Mouse (Mus musculus) cerebellum, adult (tissue): ENCODE measurements at regions not wholly inside any gene's neighbourhood (a gene's known extent, or its start where the extent isn't known, plus 50 kb on each side); places are given as distances from the start of the nearest gene placed in this dataset.
"Not testable (repeated sequence)": the region's sequence is repeated elsewhere in the genome, so short reads cannot be mapped to it uniquely, and the experiment has no call there.

Experiments used
- ATAC-seq: cut with Nextera tagmentation; 2 replicates; pipeline ENCODE4 v1.9.2; 2017; ENCODE audit warnings: mild to moderate bottlenecking, moderate library complexity, mixed read lengths; ENCODE audit not compliant: insufficient number of reproducible peaks, low FRiP score, low TSS enrichment

GRCm38 (mm10) chr10:118599610-118600009, 158.8 kb downstream of the Ifng start:
- ATAC-seq: no peak

- ATAC-seq: no peak
These were observed 162.1 kb downstream of the Ifng start for GRCm38 (mm10) chr10:118602922-118603321.

DNA sequence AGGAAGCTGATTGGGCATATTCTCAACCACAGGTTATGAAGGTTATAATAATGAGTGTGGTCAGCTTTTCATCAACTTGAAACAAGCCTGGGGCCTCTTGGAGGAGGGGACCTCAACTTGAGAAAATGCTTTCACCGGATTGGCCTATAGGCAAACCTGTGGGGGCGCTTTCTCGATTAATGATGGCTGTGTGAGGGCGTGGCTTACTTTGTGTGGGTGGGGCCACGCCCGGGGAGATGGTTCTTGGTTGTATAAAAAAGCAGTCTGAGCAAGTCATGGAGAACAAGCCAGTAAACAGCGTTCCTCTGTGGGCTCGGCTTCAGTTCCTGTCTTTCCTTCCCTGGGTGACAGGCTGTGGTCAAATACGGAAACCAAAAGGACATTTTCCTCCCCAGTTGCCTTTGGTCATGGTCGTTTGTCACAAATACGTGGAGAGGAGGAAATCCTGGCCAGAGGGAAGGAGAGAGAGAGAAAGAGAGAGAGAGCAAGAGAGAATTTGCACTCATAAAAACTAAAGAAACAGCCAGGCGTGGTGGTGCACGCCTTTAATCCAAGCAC, 163.1 kb downstream of the Ifng start:
- no peak for ATAC-seq

GRCm38 (mm10) chr10:118605156-118605821, 164.4 kb downstream of the Ifng start:
- no peak for ATAC-seq

DNA sequence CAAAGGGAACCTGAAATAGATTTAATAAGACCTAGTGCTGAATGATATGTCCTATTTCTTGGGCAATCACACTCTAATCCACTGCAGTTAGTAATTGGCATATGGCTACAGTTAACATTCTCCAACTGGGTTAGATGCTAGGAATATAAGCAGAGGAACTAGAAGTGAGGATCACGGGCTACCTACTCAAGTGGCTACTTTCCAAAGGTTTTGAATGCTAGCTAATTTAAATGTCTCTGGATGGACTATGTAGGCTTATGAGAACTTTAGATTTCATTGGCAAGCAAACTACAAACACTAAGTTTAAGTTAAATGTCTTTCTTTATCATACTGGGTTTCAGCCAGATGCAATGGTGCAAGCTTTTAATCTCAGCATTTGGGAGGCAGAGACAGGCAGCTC, 166.6 kb downstream of the Ifng start:
- no peak for ATAC-seq

DNA sequence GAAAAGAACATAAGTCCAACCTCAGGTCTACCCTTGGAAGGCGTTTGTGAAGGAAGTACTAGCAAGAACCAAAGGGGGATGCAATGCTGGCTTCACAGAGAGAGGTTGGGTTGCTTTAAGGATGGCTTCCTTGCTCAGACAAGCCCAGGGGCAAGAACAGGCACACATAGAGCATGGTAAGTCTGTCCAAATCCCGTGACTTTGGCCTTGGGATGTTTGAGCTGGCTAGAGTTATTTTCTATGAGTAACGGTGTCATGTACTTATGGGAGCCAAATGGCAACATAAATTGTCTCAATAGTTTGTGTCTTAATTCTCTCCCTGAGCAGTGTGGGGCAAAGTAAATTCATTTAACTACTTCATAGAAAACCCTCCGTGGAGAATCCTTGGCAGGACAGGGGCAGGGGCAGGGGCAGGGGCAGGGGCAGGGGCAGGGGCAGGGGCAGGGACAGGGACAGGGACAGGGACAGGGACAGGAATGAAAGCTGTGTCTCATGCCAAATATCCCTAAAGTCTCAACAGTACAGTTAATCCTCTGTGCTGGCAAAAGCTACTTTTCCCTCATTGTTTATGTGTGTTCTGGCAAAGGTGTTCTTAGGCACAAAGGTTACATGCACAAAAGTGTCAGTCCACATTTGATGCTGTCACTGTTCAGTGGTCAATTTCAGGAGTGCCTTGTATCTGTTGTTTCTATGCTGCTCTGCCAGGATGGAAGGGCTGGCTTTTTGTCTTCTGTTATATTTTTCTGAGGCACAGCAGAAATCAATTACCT, 167.7 kb downstream of the Ifng start:
- ATAC-seq: no peak

DNA sequence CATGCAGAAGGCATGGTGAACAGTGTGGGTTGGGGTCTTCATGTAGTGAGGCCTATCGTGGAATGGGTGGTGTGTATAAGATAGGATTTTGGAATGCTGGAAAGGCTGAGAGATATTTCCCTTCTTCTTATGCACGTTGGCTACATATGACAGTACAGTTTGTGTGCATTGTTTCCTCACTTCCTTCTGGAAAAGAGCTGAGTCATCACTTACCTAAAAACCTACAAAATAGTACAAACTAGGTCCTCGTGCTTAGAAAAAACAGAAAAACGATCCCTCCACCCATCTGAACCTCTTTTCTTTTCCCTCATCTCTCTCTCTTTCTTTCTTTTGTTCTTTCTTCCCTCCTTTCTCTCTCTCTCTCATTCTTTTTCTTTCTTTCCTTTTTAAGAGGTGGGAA, 168.3 kb downstream of the Ifng start:
- ATAC-seq: no peak

DNA sequence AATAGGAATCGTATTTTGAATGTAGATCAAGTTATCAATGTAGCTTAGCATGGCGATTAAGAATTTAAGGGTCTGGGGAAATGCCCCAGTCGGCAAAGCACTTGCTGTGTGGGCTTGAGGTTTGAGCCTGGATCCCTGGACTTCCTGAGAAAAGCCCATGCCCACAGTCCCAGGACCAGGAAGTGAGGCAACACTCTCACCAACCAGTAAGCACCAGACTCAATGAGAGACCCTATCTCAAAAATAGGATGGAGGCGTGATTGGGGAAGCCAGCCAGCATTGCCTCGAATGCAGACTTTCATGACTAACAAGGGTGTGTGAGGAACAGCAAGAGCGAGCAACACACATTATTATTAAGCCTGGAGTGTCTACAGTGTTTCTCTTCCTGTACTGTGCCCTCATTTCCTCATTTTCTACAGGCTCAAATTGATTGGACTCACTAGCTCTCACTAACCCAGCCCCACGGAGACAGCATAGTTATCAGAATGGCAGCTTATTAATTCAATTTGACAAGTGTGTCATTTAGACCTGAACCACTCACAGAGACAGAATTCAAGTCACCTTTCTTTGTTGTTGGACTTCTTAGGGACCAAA, 170.1 kb downstream of the Ifng start:
- no peak for ATAC-seq

- no peak for ATAC-seq
These were observed 171.2 kb downstream of the Ifng start for GRCm38 (mm10) chr10:118612091-118612490.

DNA sequence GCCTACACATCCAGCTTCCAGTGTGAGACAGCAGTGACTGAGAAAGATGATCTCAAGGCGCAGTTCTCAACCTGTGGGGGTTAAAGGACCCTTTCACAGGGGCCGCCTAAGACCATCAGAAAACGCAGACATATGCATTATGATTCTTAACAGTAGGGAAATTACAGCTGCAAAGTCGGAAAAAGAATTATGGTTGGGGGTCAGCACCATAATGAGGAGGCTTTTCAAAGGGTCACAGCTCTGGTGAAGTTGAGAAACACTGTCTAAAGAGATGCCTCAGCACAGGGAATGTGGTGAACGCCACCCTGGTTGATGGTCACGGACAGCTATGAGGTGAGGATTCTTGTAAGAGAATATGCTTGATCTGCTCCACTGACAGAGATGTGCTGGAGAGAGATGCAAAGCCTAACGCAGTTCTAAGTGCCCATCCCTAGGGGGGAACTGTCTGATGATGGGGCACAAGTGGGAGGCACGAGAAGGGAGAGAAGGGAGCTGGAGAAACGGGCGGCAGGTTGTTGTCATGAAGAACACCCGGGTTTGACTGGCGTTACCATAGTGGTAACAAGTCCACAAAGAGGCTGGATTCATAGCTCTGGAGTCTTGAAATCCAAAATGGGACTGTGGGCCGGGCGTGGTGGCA, 172.3 kb downstream of the Ifng start:
- no peak for ATAC-seq

DNA sequence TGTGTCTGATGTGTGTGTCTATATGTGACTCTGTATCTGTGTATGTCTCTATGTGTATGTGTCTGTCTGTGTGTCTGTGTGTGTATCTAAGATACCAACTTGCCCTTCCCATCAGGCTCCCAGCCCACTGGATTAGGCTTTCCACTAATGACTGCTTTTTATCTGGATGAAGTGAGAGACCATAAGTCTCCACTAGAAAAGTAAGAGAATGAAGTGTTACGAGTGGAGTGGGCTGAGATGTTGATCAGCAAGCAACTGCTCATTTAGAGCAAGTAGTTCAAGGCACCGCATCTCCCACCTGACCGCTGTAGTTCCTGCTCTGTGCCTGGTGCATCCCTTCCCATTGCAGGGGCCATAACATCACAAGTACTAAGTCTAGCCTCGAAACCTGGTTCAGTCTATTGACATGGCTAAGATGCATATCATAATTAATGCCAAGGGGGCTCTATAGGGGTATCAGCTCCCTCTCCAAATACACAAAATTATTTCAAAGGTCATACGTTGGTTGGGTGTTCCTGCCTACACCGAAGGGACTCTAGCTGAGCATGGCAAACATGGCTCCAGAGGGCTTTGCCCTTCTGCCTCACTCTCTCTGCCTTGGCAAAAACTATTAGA, 173.5 kb downstream of the Ifng start:
- no peak for ATAC-seq

DNA sequence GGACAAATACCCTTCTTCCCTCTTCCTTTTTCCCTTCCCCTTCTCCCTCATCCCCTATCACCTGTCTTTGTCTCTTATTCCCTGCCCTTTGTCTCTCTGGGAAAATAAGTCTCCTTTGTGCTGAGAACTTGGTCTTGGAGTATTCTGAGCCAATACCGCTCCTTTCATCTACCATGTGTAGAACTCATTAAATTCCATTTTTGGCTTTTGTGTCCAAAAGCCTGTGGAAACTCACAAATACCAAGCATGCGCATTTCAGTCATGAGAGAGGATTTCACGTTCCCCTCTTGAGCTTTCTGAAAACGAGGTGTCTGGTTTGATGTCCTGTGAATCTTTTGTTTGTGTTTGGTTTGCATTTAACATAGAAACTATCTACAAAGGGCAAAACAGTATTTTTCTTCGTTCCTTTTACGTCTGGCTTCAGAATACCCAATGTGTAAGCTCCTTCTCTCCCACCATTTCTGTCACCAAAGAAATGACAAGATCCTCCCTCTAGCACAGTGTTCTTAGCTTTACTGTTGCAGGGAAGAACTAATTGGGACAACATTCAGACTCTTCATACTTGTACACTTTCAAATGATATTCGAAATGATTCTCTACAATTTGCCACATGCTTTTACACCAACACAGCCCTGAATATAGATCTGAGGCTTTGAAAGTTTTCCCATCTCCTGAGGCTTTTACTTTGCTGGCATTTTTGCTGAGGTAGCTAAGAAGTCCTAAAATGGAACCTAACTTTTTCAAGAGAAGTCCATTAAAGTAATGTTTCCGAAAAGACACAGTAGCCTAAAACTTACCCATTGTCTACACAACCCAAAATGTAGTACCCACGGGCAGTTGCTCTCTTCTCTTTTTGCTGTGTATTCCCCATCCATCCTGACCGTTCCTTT, 174.5 kb downstream of the Ifng start:
- ATAC-seq: no peak

DNA sequence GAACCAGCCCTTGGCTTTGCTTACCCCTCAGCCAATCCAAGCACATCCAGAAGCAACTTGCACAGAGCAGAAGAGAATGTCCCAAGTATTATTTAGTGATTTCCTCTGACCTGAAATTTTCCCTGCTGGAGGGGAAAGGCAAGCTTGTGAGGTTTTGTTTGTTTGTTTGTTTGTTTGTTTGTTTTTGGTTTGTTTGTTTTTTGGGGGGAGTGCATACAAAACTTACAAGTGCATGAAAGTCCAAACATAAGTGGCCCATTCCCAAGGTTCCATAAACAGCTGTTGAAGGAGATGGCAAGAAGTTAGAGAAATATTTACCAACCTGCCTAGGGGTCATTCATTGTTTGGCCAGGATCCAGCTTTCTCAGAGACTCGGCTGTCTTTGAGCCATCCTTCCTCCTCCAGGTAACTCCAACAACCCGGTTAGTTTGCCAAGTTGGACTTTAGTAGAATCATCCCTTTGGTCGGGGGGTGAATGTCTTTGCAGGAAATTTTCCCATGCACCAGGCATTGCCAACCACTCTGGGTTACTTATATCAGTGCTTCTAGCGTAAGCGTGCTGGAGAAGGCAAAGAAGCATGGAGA, 175.3 kb downstream of the Ifng start:
- no peak for ATAC-seq

DNA sequence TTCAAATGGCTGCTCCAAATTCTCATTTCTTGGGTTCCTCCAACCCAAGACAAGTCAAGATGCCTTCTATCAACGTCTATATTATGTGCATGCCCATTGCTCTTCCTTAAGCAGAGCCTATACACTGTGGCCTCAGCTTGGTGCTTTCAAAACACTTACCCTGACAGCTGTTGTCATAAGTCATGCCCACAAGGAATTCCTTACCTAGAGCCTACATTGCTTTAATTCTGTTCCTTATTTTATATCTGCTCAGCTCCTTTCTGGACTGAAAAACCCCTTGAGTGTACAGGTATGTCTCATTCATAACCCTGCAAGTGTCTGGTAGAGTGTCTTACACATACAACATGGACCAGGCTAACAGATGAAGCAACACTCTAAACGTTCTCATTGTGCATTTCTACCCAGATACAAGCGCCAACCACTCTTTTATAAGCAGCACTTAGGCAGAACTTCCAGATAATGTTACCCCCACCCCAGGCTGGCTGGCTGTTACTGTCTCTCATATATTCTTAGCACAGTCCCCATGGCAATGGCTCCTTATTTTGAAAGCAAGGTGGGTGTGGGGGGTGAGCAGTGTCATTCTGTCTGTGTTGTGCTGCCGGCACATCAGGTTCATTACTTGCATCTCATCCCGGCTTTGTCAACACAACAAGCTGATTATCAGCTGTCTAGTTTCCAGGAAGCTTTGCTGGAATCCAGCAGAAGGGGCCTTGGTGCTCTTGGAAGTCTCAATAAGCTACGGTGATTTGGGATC, 176.6 kb downstream of the Ifng start:
- ATAC-seq: no peak

- ATAC-seq: not testable (repeated sequence)
These were observed 177.4 kb downstream of the Ifng start for GRCm38 (mm10) chr10:118618251-118618650.

- ATAC-seq: no peak
These were observed 178.1 kb downstream of the Ifng start for GRCm38 (mm10) chr10:118618766-118619600.

DNA sequence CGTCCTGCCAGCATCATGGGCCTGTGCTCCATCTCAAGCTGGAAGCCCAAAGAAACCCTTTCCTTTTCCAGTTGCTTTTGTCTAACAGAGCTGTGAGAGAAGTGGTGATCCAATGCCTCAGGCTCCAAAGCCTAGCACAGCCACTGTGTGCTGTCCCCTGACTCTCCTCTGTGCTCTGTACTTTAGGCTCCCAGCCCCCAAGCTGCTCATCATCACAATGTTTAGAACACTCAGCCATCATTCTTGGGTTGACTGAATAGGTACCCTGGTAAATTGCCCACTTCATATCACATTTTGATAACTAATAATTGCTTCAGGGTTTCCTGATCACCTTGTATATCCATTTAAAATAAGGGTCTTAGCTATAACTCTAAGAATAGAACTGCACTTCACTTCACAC, 178.8 kb downstream of the Ifng start:
- no peak for ATAC-seq

DNA sequence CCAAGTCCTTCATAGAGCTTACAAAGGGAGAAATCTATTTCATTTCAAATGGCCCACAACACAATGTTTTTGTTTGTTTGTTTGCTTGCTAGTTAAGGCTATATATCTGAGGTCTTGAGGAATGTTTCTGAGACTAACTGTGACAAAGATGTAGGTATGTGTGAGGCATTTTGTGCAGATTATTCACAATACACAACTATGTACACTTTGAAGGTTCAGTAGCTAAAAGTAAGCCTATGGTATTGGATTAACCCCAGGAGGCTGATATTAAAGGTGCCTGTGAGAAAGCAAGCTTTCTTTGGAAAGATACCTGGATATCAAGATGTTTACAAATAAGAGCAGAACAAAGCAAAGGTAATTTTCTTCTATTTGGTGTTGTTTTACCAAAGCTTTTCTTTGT, 179.8 kb downstream of the Ifng start:
- ATAC-seq: no peak
